Mouse (Mus musculus): ENCODE results near the gene Ice2. TPM values are rescaled to one million over a fixed set of nuclear protein-coding genes. Genes with fewer than 3 reads are reported as not detected.

Ice2 gene
- polyA plus RNA-seq, 1 experiment from 2014 or later: 12.8 TPM

DNA sequence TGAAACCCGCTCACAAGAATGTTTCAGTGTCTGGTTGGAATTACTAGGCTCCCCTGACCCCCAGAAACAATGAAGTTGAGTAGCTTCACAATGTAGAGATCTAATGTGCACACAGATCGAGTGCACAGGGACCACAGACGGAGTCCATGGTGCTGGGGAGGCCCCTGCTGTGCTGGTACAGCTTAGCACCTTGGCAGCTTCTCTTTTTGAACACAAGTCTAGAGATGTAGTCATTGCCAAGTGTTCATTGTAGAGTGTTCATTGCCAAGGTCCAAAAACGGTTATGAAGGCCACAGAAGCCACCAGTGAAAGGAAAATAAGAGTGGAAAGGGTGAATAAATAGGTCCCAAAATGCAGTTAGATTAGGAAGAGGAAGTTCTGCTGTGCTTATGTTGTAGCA is 7.1 kb upstream of the Ice2 start:
- Histone ChIP-seq H3K9me3 (ENCODE audit: control insufficient read depth, low read length) (no peaks in the 10 kb centered on the region), H3K4me3 (ENCODE audit: low read length) (no peak overlapping the region), H3K36me3 (ENCODE audit: control insufficient read depth, insufficient read depth, low read length) (no peaks in the 10 kb centered on the region), H3K4me1 (ENCODE audit: control insufficient read depth, insufficient read depth, low read length) (no peaks in the 10 kb centered on the region), H3K27ac (ENCODE audit: low read length) (no peak overlapping the region), H3K27me3 (replicated peaks; ENCODE audit: control insufficient read depth, insufficient read depth, low read length) (no peaks in the 10 kb centered on the region), H3K9ac (ENCODE audit: low read depth, low read length) (no peak overlapping the region), H3K4me2 (ENCODE audit: low read depth, low read length) (no peak overlapping the region)
- 76% methylated on average over 4 of the region's 4 CpGs for WGBS
- no peak for ATAC-seq

DNA sequence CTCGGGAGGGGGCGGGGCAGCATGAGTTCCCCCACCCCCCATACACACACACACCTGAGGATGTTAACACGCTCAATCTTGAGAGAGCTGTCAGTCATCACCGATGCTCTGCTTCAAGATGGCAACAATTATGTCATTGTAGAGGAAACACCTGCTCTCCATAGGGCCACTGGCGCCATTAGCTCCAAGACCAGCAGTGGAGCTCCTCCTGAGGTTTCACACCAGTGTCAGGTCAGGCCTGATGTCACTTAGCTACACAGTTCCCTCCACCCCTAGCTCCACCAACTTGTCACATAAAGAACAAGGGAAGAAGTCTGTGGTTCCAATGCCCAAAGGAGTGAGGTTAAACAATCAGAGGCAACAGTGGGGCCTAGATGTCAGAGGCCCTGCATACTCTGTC is 3.5 kb upstream of the Ice2 start:
- no peak for ATAC-seq
- Histone ChIP-seq H3K27me3 (replicated peaks; ENCODE audit: control insufficient read depth, insufficient read depth, low read length) (no peaks in the 10 kb centered on the region), H3K4me2 (ENCODE audit: low read depth, low read length) (no peak overlapping the region), H3K4me1 (ENCODE audit: control insufficient read depth, insufficient read depth, low read length) (peaks cover 6% of the 10 kb centered on the region; the same call in 1 of the 2 replicates), H3K27ac (ENCODE audit: low read length) (no peak overlapping the region), H3K4me3 (ENCODE audit: low read length) (no peak overlapping the region), H3K36me3 (ENCODE audit: control insufficient read depth, insufficient read depth, low read length) (no peaks in the 10 kb centered on the region), H3K9me3 (ENCODE audit: control insufficient read depth, low read length) (no peaks in the 10 kb centered on the region), H3K9ac (ENCODE audit: low read depth, low read length) (no peak overlapping the region)
- 87% methylated on average over 5 of the region's 5 CpGs for WGBS

DNA sequence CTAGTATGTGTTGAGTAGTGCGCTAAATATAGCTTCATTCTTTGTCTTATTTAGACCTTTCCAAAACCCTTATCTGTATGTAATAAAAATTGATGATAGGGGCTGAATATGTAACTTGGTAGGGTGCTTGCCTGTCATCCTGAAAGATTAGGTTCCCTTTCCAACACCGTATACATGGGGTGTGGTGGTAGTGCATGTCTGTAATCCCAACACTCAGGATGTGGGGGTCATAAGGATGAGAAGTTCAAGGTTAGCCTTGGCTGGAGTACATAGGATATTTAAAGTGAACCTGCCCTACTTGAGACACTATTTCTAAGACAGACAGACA is 310 bp upstream of the Ice2 start:
- 55% methylated on average over 2 of the region's 2 CpGs for WGBS

DNA sequence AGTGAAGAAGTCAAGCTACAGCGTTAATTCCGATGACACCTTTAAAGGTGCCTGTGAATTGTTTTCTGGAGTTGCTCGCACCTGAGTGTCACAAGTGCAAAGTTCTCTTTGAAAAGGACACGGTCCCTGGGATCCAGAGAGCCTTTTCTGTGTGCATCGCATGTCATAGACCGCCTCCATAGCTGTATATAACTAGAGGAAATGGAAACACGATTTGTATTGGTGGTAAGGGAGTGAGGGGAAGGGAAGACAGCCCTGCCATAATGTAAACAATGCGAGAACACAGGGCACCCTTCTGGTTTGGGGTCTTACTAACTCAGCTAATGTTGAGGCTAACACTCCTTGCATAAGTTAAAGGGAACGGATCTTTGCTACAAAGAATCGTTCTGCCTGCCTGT is 746 bp downstream of the Ice2 start:
- Histone ChIP-seq H3K9me3 (ENCODE audit: control insufficient read depth, low read length) (no peaks in the 10 kb centered on the region), H3K4me3 (ENCODE audit: low read length) (peak overlapping the region; percentile 84), H3K27ac (ENCODE audit: low read length) (peak overlapping the region; percentile 92), H3K27me3 (replicated peaks; ENCODE audit: control insufficient read depth, insufficient read depth, low read length) (no peaks in the 10 kb centered on the region), H3K4me1 (ENCODE audit: control insufficient read depth, insufficient read depth, low read length) (peaks cover 6% of the 10 kb centered on the region; the same call in 1 of the 2 replicates), H3K4me2 (ENCODE audit: low read depth, low read length) (peak overlapping the region; percentile 86), H3K9ac (ENCODE audit: low read depth, low read length) (peak overlapping the region; percentile 96), H3K36me3 (ENCODE audit: control insufficient read depth, insufficient read depth, low read length) (no peaks in the 10 kb centered on the region)
- peak; percentile 58 for ATAC-seq
- 6% methylated on average over 10 of the region's 10 CpGs for WGBS

More for the DNA sequence above, 310 bp upstream of the Ice2 start:
- Histone ChIP-seq H3K9me3 (ENCODE audit: control insufficient read depth, low read length) (no peaks in the 10 kb centered on the region), H3K27me3 (replicated peaks; ENCODE audit: control insufficient read depth, insufficient read depth, low read length) (no peaks in the 10 kb centered on the region), H3K36me3 (ENCODE audit: control insufficient read depth, insufficient read depth, low read length) (no peaks in the 10 kb centered on the region), H3K27ac (ENCODE audit: low read length) (peak overlapping the region; percentile 92), H3K4me2 (ENCODE audit: low read depth, low read length) (peak overlapping the region; percentile 86), H3K4me3 (ENCODE audit: low read length) (peak overlapping the region; percentile 84), H3K4me1 (ENCODE audit: control insufficient read depth, insufficient read depth, low read length) (peaks cover 6% of the 10 kb centered on the region; the same call in 1 of the 2 replicates), H3K9ac (ENCODE audit: low read depth, low read length) (peak overlapping the region; percentile 96)
- ATAC-seq: peak; percentile 30; the same call in 1 of the 2 replicates

DNA sequence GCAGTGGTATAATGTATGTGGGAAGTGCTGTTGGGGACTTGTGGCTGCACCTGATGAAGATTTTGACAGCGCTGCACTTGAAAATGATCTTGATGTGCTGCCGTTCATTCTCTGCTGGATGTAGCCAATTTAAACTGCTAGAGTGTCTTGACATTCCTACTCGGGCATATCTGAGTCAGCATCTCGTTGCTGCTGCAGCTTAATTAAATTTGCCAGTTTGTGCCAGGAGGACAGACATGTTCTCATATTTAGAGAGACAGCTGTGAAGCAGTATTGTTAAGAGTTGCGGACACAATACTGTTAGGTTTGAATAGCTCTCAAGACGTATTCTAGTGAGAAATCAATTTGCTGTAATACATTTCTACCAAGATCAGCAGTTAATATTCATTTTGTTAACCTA is 7.0 kb downstream of the Ice2 start:
- Histone ChIP-seq H3K9ac (ENCODE audit: low read depth, low read length) (no peak overlapping the region), H3K27ac (ENCODE audit: low read length) (no peak overlapping the region), H3K27me3 (replicated peaks; ENCODE audit: control insufficient read depth, insufficient read depth, low read length) (no peaks in the 10 kb centered on the region), H3K4me1 (ENCODE audit: control insufficient read depth, insufficient read depth, low read length) (no peaks in the 10 kb centered on the region), H3K4me3 (ENCODE audit: low read length) (no peak overlapping the region), H3K9me3 (ENCODE audit: control insufficient read depth, low read length) (no peaks in the 10 kb centered on the region), H3K36me3 (ENCODE audit: control insufficient read depth, insufficient read depth, low read length) (0 out of 2 replicates have a peak, but pooled peaks cover 2% of the 10 kb centered on the region), H3K4me2 (ENCODE audit: low read depth, low read length) (no peak overlapping the region)
- WGBS: 81% methylated on average over 6 of the region's 6 CpGs
- ATAC-seq: no peak

DNA sequence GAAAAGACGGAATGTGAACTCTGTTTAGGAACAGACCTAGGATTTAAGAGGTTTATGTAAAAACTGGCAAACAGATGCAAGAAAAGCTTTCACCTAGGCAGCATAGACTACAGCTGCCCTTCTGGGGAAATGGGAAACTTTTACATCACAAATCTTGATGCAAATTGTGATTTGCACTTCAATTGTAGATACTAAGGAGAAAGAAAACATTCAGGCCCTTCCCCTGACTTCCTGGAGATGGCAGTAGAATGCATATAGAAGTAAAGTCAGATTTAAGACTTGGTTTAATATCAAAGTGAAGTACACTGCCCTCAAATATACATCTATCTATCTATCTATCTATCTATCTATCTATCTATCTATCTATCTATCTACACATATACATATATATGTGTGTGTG is 21.8 kb downstream of the Ice2 start:
- Histone ChIP-seq H3K4me1 (ENCODE audit: control insufficient read depth, insufficient read depth, low read length) (no peaks in the 10 kb centered on the region), H3K36me3 (ENCODE audit: control insufficient read depth, insufficient read depth, low read length) (0 out of 2 replicates have a peak, but pooled peaks cover 3% of the 10 kb centered on the region), H3K27me3 (replicated peaks; ENCODE audit: control insufficient read depth, insufficient read depth, low read length) (no peaks in the 10 kb centered on the region), H3K9me3 (ENCODE audit: control insufficient read depth, low read length) (no peaks in the 10 kb centered on the region), H3K27ac (ENCODE audit: low read length) (no peak overlapping the region), H3K4me3 (ENCODE audit: low read length) (no peak overlapping the region), H3K9ac (ENCODE audit: low read depth, low read length) (no peak overlapping the region), H3K4me2 (ENCODE audit: low read depth, low read length) (no peak overlapping the region)
- 83% methylated on average over 1 of the region's 1 CpGs for WGBS
- ATAC-seq: no peak

DNA sequence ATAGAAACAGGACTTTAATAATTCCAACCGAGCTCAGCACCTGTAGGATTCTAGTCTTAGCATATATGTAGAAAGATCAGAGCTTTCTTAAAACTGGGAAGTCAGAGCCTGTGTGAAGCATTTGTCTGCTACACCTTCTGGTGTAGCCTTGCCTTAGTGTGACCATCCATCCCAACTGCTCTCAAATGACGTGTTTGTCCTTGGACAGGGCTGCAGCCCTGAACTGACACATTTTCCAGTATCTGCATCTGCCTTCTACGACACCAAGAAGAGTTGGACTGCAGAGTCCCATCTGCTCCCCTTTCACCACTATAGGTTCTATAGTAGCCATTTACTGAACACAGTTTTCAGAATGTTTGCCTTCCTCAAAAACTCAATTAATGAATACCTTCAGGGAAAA is 32.8 kb downstream of the Ice2 start:
- WGBS: 92% methylated on average over 3 of the region's 3 CpGs
- Histone ChIP-seq H3K27ac (ENCODE audit: low read length) (no peak overlapping the region), H3K9me3 (ENCODE audit: control insufficient read depth, low read length) (no peaks in the 10 kb centered on the region), H3K4me2 (ENCODE audit: low read depth, low read length) (no peak overlapping the region), H3K4me1 (ENCODE audit: control insufficient read depth, insufficient read depth, low read length) (no peaks in the 10 kb centered on the region), H3K27me3 (replicated peaks; ENCODE audit: control insufficient read depth, insufficient read depth, low read length) (no peaks in the 10 kb centered on the region), H3K36me3 (ENCODE audit: control insufficient read depth, insufficient read depth, low read length) (peaks cover 7% of the 10 kb centered on the region; the same call in 1 of the 2 replicates), H3K4me3 (ENCODE audit: low read length) (no peak overlapping the region), H3K9ac (ENCODE audit: low read depth, low read length) (no peak overlapping the region)
- no peak for ATAC-seq

DNA sequence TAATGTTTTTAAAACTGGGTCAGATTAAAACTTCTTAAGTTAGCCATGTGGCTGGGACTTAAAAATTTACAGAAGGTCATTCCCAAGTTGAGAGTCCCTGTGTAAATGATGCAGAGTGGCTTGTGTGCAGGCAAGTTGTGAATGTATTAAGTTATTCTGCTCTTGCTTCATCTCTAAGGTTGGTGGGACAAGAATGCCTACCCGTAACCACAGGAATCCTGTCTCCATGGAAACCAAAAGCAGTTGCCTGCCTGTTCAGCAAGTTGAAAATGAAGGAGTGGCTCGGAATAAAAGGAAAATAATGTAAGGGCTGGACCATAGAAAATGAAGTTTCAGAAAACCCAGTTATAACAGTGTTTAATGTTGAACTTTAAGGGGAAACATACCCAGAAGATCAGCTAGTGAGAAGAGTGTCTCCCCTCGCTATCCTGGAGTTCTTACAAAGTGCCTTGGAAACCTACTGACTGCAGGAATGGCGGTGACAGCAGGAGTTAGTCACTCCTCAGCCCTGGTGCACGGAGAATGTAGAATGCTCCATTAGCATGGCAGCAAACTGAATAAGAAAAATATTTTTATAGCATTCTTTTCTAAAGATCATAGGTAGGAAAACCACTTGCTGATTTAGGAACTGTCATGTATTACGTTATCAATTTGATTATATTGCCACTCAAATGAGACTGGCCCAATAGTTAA is 34.3 kb downstream of the Ice2 start:
- Histone ChIP-seq H3K9me3 (ENCODE audit: control insufficient read depth, low read length) (no peaks in the 10 kb centered on the region), H3K36me3 (ENCODE audit: control insufficient read depth, insufficient read depth, low read length) (peaks cover 7% of the 10 kb centered on the region; the same call in 1 of the 2 replicates), H3K4me3 (ENCODE audit: low read length) (no peak overlapping the region), H3K27me3 (replicated peaks; ENCODE audit: control insufficient read depth, insufficient read depth, low read length) (no peaks in the 10 kb centered on the region), H3K4me1 (ENCODE audit: control insufficient read depth, insufficient read depth, low read length) (no peaks in the 10 kb centered on the region), H3K9ac (ENCODE audit: low read depth, low read length) (no peak overlapping the region), H3K4me2 (ENCODE audit: low read depth, low read length) (no peak overlapping the region), H3K27ac (ENCODE audit: low read length) (no peak overlapping the region)
- no peak for ATAC-seq
- WGBS: 62% methylated on average over 6 of the region's 6 CpGs

DNA sequence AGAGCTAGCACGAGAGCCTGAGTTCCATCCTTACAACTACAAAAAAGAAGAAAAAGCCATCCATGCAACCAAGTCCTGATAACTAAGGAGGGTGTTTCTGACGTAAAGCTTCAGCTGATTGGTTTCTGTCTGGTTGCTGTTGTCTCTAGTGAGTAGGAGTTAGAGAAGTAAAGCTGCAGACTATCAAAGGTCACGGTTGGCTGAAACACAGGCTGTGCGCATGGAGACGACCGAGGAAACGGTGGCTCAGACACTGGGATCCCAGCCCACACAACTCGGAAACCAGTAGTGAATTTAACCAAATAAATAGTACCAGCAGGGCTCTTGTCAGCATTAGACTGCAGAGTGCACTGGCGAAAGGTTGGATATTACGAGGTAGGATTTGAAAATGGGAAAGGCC is 37.5 kb downstream of the Ice2 start:
- Histone ChIP-seq H3K4me3 (ENCODE audit: low read length) (no peak overlapping the region), H3K9me3 (ENCODE audit: control insufficient read depth, low read length) (no peaks in the 10 kb centered on the region), H3K4me2 (ENCODE audit: low read depth, low read length) (no peak overlapping the region), H3K36me3 (ENCODE audit: control insufficient read depth, insufficient read depth, low read length) (peaks cover 4% of the 10 kb centered on the region; the same call in 1 of the 2 replicates), H3K4me1 (ENCODE audit: control insufficient read depth, insufficient read depth, low read length) (no peaks in the 10 kb centered on the region), H3K9ac (ENCODE audit: low read depth, low read length) (no peak overlapping the region), H3K27me3 (replicated peaks; ENCODE audit: control insufficient read depth, insufficient read depth, low read length) (no peaks in the 10 kb centered on the region), H3K27ac (ENCODE audit: low read length) (no peak overlapping the region)
- ATAC-seq: no peak
- 83% methylated on average over 10 of the region's 10 CpGs for WGBS

DNA sequence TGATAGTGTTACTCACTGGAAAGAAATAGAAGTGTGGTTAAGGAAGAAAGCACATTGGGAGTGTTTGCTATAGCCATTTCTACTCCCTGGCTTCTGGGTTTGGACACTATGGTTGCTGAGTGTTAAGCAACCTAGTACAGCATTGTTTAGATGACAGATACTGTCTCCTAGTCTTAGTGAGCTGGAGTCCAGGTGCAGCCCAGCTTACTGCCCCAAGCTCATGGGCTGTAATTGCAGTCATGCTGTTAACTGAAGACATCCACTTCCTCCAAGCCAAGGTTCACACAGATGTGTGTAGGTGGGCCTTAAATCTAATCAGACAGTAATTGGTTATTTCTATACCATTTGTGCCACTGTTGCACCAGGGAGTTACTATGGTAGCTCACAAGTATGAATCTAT is 38.0 kb downstream of the Ice2 start:
- Histone ChIP-seq H3K4me3 (ENCODE audit: low read length) (no peak overlapping the region), H3K4me1 (ENCODE audit: control insufficient read depth, insufficient read depth, low read length) (no peaks in the 10 kb centered on the region), H3K27ac (ENCODE audit: low read length) (no peak overlapping the region), H3K4me2 (ENCODE audit: low read depth, low read length) (no peak overlapping the region), H3K9me3 (ENCODE audit: control insufficient read depth, low read length) (no peaks in the 10 kb centered on the region), H3K27me3 (replicated peaks; ENCODE audit: control insufficient read depth, insufficient read depth, low read length) (no peaks in the 10 kb centered on the region), H3K9ac (ENCODE audit: low read depth, low read length) (no peak overlapping the region), H3K36me3 (ENCODE audit: control insufficient read depth, insufficient read depth, low read length) (peaks cover under 1% of the 10 kb centered on the region; the same call in 1 of the 2 replicates)
- peak; percentile 61 for ATAC-seq
